Mouse (Mus musculus): ENCODE results near the gene Rpgrip1l.

Gene Rpgrip1l

GRCm38 (mm10) chr8:91329461-91329850, 16.4 kb upstream of the Rpgrip1l start:
- DNase-seq (ENCODE audit: inconsistent age in 2 of 2, low spot score in 1 of 2) = no peak

- DNase-seq (ENCODE audit: inconsistent age in 2 of 2, low spot score in 1 of 2) = peak in 1 of 2 experiments; percentile 57
Measured at GRCm38 (mm10) chr8:91329056-91329455, 16.0 kb upstream of the Rpgrip1l start.

GRCm38 (mm10) chr8:91327471-91328205, 14.6 kb upstream of the Rpgrip1l start:
- DNase-seq (ENCODE audit: inconsistent age in 2 of 2, low spot score in 1 of 2) = no peak

DNA sequence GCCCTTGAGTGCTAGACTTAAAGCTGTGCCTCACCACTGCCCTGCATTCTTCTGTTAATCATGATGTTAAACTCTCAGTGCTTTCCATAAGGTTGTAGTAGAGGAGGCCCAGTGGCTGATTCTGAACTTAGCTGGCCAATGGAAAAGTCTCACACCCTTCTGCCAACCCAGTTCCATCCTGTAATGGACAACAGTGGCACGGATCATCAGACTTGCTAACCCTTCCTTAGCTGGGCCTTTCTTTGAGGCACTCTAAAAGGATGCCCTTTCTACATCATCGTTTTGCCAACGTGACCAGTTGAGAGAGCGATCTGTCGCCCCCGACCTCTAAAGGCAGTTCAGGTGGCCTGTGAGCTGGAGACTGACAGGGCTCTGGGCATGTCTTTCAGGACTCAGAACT, 13.9 kb upstream of the Rpgrip1l start:
- no peak for DNase-seq (ENCODE audit: inconsistent age in 2 of 2, low spot score in 1 of 2)

- DNase-seq (ENCODE audit: inconsistent age in 2 of 2, low spot score in 1 of 2) = no peak
Measured at GRCm38 (mm10) chr8:91326018-91326417, 13.0 kb upstream of the Rpgrip1l start.

DNA sequence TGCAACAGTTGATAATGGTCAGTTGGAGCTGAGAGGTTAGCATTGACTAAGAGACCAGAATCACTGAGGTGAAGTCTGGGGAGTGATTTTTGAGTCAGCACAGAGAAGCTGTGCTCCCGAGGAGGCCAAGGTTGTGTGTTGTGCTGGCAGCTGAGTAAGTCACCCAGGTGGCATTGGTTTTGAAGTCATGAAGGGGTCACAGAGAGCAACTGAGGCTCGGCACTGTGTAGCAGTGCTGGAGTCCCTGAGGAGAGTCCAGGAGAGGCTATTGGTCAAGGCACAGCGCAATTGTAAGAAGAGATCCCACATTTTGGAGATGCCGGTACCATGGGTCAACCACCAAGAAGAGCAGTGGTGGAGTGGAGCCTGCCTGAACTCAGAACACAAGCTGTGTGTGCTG, 11.9 kb upstream of the Rpgrip1l start:
- peak in 1 of 2 experiments; percentile 64 for DNase-seq (ENCODE audit: inconsistent age in 2 of 2, low spot score in 1 of 2)

DNA sequence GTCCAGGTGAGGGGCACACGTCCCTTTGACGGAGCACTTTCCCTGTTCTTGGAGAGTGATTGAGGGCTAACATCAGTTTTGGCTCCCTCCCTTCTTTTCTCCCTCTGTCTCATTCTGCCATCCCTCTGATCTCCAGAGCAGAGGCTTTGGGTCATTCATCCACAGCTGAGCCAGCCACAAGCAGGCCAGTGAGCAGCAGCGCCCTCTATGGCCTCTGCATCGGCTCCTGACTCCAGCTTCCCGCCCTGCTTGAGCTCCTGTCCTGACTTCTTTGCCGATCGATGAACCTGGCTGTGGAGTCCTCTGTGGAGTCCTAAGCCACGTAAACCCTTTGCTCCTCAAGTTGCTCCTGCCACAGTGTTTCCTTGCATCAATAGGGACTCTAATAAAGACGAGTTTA, 11.2 kb upstream of the Rpgrip1l start:
- no peak for DNase-seq (ENCODE audit: inconsistent age in 2 of 2, low spot score in 1 of 2)

GRCm38 (mm10) chr8:91323511-91323910, 10.4 kb upstream of the Rpgrip1l start:
- no peak for DNase-seq (ENCODE audit: inconsistent age in 2 of 2, low spot score in 1 of 2)

DNA sequence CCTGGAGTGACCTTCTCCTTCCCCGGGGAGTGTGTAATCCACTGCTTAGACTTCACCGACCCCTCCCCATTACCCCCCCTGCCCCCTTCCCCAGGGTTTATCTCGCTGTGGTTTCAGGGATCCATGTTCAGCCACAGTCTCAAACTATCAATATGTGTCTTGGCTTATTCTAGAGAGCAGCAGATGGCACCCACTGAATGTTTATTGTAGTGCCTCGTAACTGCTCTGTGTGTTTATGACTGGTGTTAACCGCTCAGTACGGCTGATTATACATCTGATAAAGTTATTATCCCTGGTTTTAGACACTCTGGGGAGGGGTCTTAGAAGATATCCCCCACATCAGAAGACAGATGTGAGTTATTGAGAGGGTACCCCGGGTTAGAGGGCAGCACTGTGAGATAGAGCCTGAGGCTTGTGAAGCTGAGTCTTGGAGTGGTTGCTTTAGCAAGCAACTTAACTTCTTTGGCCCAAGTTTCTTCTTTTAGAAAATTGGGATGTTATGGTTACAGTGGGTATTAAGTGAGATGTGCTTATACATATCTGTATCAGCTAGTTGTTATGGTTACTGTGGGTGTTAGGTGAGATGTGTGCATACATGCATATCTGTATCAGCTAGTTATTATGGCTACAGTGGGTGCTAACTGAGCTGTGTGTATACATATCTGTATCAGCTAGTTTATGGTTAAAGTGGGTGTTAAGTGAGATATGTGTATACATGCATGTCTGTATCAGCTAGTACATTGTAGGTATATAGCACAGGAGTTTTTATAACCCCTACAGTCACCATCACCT, 6.1 kb upstream of the Rpgrip1l start:
- no peak for DNase-seq (ENCODE audit: inconsistent age in 2 of 2, low spot score in 1 of 2)

DNA sequence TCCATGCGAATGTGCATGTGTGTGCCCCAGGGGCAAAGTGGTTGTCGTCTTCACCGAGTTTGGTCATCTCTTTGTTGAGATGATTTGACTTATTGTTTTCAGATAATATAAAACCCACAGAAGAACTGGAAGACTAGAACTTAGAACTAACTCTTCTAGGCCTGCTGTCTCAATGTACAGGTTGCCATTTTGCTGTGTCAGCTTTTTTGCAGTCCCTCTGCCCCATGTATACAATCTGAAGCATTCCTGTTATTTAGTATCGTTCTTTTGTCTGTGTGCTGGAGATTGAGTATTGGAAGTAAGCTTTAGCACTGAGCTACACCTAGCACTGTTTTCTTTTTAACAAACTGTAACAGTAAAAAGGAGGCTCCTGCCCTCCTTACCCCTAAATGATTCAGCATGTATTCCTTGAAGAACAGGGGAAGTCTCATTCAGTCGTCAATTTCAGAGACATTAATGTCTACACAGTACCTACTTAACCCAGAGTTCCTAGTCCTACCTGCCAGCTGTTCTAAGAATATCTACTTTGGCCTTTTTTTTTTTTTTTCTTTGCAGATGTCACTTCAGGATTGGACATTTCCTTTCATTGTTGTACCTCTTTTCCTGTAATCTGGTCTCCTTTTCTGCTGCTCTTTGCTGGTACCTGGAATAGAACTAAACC, 4.6 kb upstream of the Rpgrip1l start:
- DNase-seq (ENCODE audit: inconsistent age in 2 of 2, low spot score in 1 of 2) = no peak

- DNase-seq (ENCODE audit: inconsistent age in 2 of 2, low spot score in 1 of 2) = no peak
Measured at GRCm38 (mm10) chr8:91312342-91312741, 720 bp downstream of the Rpgrip1l start.

DNA sequence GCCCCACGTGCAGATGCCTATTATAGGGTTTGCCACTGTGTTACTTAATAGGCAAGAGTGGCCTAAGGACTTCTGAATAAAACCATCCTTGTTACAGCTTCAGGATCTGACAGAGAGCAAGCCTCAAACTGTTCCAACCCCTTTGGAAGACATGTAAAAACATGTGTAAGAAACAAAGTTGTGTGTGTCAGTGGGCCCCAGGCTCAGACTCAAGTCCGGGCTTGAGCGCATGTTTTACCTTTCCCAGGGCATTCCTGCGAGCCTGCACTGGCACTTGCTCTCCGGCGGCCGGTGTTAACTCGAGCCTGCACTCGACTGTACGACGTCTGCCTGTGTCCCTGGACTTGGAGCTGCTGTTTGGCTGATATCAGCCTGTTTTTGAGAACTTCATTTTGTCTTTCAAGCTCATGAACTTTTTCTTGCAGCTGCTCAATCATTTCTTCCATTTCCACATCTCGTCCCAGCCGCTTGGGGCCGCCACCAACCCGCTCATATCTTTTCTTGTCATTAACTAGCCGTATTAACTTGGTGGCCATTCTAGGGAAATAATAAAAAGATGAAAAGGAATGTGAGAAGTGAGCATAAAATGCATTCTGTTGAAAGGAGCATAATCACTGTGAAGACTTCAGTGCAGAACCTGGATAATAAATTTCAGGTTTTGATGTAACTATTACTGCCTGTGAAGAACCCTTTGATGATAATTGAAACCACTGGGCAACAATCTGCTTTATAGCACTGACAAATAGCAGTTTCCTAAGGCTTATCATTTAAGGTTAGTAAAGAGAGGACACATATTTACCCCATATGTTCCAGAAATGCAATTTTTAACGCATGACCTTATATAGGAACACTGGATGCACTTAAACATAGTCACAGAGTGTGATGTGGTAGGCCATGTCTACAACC, 8.3 kb downstream of the Rpgrip1l start:
- no peak for DNase-seq (ENCODE audit: inconsistent age in 2 of 2, low spot score in 1 of 2)

GRCm38 (mm10) chr8:91298672-91299071, 14.4 kb downstream of the Rpgrip1l start:
- no peak for DNase-seq (ENCODE audit: inconsistent age in 2 of 2, low spot score in 1 of 2)

- DNase-seq (ENCODE audit: inconsistent age in 2 of 2, low spot score in 1 of 2) = no peak
Measured at GRCm38 (mm10) chr8:91295786-91296185, 17.3 kb downstream of the Rpgrip1l start.

DNA sequence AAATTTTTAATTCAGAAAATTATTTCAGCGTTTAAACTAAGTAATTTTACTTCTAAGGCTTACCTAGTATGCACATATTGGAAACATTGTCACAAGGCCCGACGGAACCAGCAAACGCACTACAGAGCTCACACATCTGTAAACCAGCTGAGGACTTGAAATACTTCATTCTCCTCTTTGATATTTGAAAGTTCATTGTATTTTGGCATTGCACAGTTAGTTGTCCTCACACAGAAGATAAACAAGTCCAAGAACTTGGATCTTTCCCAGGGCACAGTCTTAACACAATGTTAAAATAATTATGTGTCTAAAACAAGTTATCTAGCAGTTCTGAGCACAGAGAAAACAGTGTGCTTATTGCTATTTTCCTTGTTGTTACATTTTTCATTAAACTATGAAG, 22.5 kb downstream of the Rpgrip1l start:
- DNase-seq (ENCODE audit: inconsistent age in 2 of 2, low spot score in 1 of 2) = no peak

DNA sequence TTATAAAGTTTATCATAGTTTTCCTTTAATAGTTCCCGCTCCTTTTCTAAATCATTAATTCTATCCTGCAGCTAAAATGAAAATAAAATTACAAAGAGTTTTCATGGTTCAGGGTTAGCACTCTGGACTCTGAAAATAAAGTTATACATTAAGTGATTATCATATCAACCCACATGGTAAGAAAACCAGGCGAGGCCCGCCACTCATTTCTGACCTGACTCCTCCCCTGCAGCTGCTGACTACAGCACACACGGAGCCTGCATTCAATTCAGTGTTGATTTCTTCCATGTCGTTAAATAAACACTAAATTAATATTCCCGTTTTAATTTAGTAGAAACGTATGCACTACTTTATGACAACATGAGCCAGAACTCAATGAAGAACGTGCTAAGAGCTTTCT, 26.8 kb downstream of the Rpgrip1l start:
- DNase-seq (ENCODE audit: inconsistent age in 2 of 2, low spot score in 1 of 2) = no peak

- DNase-seq (ENCODE audit: inconsistent age in 2 of 2, low spot score in 1 of 2) = no peak
Measured at GRCm38 (mm10) chr8:91283815-91284214, 29.2 kb downstream of the Rpgrip1l start.

DNA sequence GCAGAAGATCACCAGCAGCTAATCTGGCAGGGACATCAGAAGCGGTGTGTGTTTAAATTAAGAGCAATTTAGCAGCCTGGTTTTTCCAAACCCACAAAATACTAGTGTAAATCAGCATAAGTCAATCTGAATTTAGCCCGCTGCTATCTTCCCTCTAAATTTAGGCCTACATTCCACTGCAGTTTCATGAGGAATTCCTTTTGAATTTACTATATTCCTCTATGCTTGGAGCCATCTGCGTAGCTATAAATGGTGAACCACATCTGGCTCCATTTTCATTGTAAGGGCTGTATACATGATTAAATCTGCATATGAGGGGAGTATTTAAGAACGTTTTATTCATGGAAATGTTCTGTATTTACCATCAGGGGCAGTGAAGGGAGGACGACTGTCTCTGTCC, 30.4 kb downstream of the Rpgrip1l start:
- DNase-seq (ENCODE audit: inconsistent age in 2 of 2, low spot score in 1 of 2) = no peak

DNA sequence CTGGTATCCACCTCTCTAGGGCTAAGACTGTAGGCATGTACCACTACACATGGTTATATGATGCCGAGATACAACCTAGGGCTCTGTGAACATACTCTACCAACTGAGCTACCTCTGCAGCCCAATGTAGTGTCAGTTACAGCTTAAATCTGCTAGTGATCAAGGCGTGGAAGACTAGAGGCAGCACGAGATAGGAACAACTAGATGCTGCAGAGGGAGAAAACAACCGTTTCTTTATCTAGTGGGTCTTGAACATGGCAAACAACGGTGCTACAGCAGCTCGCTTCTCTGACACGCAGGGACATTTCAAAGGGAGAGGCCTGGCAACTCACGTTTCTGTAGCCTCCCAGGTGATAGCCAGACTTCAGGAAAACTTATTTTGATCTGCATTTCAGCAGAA, 31.5 kb downstream of the Rpgrip1l start:
- no peak for DNase-seq (ENCODE audit: inconsistent age in 2 of 2, low spot score in 1 of 2)

- DNase-seq (ENCODE audit: inconsistent age in 2 of 2, low spot score in 1 of 2) = no peak
Measured at GRCm38 (mm10) chr8:91280467-91281212, 32.4 kb downstream of the Rpgrip1l start.
